Mouse (Mus musculus) liver, adult 2 months (tissue): ENCODE results near the gene Srpk1.

Experiments used
- CTCF ChIP-seq: fragments of 200-500 bp; IDR thresholded peaks from 2 replicates; pipeline ENCODE4 v1.5.1; 2011; ENCODE audit warnings: low read depth, low read length, control low read depth
- POLR2A ChIP-seq: fragments of 200-500 bp; IDR thresholded peaks from 2 replicates; pipeline ENCODE4 v1.6.1; 2011; ENCODE audit warnings: low read length, control low read depth; ENCODE audit not compliant: insufficient read depth; ENCODE audit errors: extremely low read depth

DNA sequence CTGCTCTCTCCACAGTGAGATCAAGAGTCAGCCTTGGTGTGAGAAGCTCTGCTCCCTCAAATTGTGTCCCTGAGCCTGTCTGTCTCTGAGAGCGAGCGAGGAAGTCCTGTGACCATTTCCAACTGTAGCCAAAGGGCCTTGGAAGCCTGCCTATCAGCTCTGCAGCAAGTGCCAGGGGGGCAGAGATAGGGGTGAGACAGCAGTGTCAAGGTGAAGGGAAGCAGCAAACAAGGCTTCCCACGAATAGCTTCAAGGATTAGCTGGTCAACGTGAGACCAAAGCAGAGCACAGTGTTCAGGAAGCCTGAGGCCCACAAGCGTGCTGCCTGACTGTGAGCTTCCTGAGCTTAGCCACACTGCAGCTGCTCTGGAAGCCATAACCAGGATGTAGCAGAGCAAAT is 31.0 kb downstream of the Srpk1 start:
- TF ChIP-seq POLR2A (no peak), CTCF (no peak)
